Mouse (Mus musculus) midbrain, embryonic 12.5 days (tissue): ENCODE data around the gene Ttyh2. TPM values are rescaled to one million over a fixed set of nuclear protein-coding genes. Genes with fewer than 3 reads are reported as not detected.

ENCODE experiments used
- ATAC-seq: fragments of 200-750 bp; cut with Nextera tagmentation; 2 replicates; pipeline ENCODE4 v1.8.0; 2017; ENCODE audit warnings: low read depth, moderate TSS enrichment, moderate library complexity; ENCODE audit not compliant: low FRiP score
- H3K27ac ChIP-seq: fragments of 300-500 bp; sonication (generic); replicated peaks from 2 replicates; pipeline ENCODE4 v1.5.1; 2016; ENCODE audit warnings: mild to moderate bottlenecking
- H3K27me3 ChIP-seq: fragments of 300-500 bp; sonication (generic); 2 replicates; pipeline ENCODE4 v1.6.1; 2016; ENCODE audit warnings: mild to moderate bottlenecking
- H3K36me3 ChIP-seq: fragments of 300-500 bp; sonication (generic); 2 replicates; pipeline ENCODE4 v1.6.1; 2016
- H3K4me1 ChIP-seq: fragments of 300-500 bp; sonication (generic); 2 replicates; pipeline ENCODE4 v1.6.1; 2016
- H3K4me2 ChIP-seq: fragments of 300-500 bp; sonication (generic); replicated peaks from 2 replicates; pipeline ENCODE4 v1.6.1; 2016; ENCODE audit warnings: mild to moderate bottlenecking, moderate library complexity
- H3K4me3 ChIP-seq: fragments of 300-500 bp; sonication (generic); 2 replicates; pipeline ENCODE4 v1.5.1; 2016; ENCODE audit warnings: mild to moderate bottlenecking
- H3K9ac ChIP-seq: fragments of 300-500 bp; sonication (generic); replicated peaks from 2 replicates; pipeline ENCODE4 v1.6.1; 2016; ENCODE audit warnings: mild to moderate bottlenecking, moderate library complexity
- H3K9me3 ChIP-seq: fragments of 300-500 bp; sonication (generic); 2 replicates; pipeline ENCODE4 v1.6.1; 2016; ENCODE audit warnings: mild to moderate bottlenecking
- WGBS: fragments of 180-500 bp; shearing (Covaris S2); methylation state at CpG from one replicate; pipeline ENCODE4 v1.1.7; 2016; 5-methylcytosine and 5-hydroxymethylcytosine counted together
- polyA plus RNA-seq: library from polyadenylated mRNA; unstranded; fragments of >200 nt; fragmentation: Nextera tagmentation; extraction: Ambion mirVana; gene quantifications from 2 replicates; pipeline ENCODE4 v1.2.1, GENCODE M21; 2016

Gene Ttyh2
- polyA plus RNA-seq, 1 experiment from 2014 or later: 12.3 TPM

DNA sequence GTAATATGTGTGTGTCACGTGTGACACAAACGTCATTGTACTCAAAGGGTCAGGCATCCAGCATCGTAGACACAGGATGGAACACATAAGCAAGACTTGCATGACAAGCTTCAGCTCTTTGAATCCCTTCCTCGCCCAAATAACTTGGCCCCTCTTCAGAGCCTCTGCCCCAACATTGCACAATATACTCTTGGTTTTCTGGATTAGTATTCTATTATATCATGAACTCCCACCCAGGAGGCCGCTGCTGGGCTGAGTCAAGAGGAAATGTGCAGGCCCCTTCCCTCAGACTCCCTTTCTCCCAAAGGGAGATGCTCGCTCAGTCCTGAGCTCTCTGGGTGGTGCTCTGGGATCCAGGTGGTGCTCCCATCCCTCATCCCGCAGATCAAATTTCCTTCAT, 23.3 kb downstream of the Ttyh2 start:
- no peaks in the 10 kb centered on the region for H3K27me3 ChIP-seq
- H3K4me1 ChIP-seq: peaks cover 3% of the 10 kb centered on the region; the same call in 1 of the 2 replicates
- no peak for ATAC-seq
- no peak overlapping the region for H3K9ac ChIP-seq
- H3K27ac ChIP-seq: no peak overlapping the region
- no peaks in the 10 kb centered on the region for H3K9me3 ChIP-seq
- 91% methylated on average over 7 of the region's 7 CpGs for WGBS
- H3K4me2 ChIP-seq: no peak overlapping the region
- H3K36me3 ChIP-seq: no peaks in the 10 kb centered on the region
- H3K4me3 ChIP-seq: no peak overlapping the region

DNA sequence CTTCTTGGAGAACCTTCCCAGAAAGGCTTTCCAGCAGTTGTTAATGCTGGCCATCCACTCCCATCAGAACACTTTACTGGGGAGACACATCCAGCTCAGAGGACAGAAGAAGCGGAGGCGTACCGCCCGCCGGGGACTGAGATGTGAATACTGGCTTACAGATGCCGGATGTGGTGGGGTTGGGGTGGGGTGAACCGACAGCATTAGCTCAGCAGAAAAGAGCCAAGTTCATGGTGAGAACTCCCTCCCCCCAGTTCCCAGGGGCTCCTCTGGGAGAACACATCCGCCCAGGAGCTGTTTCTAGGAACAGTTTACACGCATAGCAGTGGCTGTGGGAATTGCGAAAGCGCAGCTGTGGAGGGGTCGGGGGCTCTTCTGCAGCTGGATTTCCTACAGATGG, 24.3 kb downstream of the Ttyh2 start:
- 89% methylated on average over 12 of the region's 12 CpGs for WGBS
- Histone ChIP-seq H3K4me1 (peaks cover 13% of the 10 kb centered on the region), H3K4me3 (no peak overlapping the region), H3K9ac (no peak overlapping the region), H3K27me3 (no peaks in the 10 kb centered on the region), H3K4me2 (no peak overlapping the region), H3K27ac (no peak overlapping the region), H3K36me3 (no peaks in the 10 kb centered on the region), H3K9me3 (no peaks in the 10 kb centered on the region)
- ATAC-seq: no peak

DNA sequence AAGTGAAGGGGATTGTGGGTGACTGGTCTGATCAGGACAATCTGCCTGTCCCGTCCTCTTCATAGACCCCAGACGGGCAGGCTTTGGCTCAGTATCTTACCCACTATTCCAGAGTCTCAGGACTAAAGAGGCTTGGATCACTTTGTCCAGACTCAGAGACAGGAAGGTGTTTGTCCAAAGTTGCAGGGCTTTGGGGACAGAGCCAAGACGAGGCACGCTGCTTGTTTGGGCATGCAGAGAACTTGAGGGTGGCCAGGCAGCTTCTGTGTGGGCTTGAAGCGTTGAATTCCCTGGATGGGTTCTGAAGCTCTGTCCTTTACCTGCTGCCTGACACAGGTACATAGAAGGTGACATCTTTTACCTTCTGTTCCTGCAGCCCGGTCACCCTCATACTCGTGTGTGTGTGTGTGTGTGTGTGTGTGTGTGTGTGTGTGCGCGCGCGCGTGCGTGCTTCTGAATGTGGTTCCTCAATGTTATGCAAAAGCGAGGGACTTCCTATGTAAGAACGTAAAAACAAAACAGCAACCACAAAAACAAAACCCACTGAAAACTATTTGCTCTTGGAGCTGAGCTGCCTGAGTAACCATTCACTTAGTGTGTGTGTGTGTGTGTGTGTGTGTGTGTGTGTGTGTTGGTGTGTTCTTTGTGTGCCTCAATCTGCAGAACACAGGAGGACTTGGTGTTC, 27.2 kb downstream of the Ttyh2 start:
- H3K36me3 ChIP-seq: no peaks in the 10 kb centered on the region
- H3K27me3 ChIP-seq: no peaks in the 10 kb centered on the region
- WGBS: 92% methylated on average over 15 of the region's 15 CpGs
- H3K9me3 ChIP-seq: no peaks in the 10 kb centered on the region
- H3K4me3 ChIP-seq: no peak overlapping the region
- no peak overlapping the region for H3K4me2 ChIP-seq
- peaks cover 18% of the 10 kb centered on the region for H3K4me1 ChIP-seq
- H3K27ac ChIP-seq: no peak overlapping the region
- H3K9ac ChIP-seq: no peak overlapping the region
- no peak for ATAC-seq

DNA sequence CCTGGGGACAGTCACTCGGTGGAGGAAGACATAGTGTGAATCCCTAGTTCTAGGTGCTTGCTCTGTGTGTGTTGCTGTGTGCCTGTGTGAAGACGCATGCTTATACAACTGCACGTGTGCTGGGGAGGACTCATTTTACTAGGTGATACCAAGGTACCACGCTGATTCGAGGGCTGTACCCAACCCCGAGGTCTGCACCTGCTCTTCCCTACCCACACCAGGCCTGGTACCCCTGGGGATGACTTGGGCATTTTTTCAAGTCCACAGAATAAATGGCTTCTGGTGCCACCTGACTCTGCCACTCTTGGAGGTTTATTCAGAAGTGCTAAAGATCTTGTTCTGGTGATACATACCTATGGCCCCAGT, 27.7 kb downstream of the Ttyh2 start:
- no peak overlapping the region for H3K27ac ChIP-seq
- ATAC-seq: no peak
- H3K27me3 ChIP-seq: no peaks in the 10 kb centered on the region
- peaks cover 18% of the 10 kb centered on the region for H3K4me1 ChIP-seq
- no peak overlapping the region for H3K9ac ChIP-seq
- no peak overlapping the region for H3K4me3 ChIP-seq
- no peaks in the 10 kb centered on the region for H3K36me3 ChIP-seq
- H3K9me3 ChIP-seq: no peaks in the 10 kb centered on the region
- H3K4me2 ChIP-seq: no peak overlapping the region
- 92% methylated on average over 6 of the region's 6 CpGs for WGBS

DNA sequence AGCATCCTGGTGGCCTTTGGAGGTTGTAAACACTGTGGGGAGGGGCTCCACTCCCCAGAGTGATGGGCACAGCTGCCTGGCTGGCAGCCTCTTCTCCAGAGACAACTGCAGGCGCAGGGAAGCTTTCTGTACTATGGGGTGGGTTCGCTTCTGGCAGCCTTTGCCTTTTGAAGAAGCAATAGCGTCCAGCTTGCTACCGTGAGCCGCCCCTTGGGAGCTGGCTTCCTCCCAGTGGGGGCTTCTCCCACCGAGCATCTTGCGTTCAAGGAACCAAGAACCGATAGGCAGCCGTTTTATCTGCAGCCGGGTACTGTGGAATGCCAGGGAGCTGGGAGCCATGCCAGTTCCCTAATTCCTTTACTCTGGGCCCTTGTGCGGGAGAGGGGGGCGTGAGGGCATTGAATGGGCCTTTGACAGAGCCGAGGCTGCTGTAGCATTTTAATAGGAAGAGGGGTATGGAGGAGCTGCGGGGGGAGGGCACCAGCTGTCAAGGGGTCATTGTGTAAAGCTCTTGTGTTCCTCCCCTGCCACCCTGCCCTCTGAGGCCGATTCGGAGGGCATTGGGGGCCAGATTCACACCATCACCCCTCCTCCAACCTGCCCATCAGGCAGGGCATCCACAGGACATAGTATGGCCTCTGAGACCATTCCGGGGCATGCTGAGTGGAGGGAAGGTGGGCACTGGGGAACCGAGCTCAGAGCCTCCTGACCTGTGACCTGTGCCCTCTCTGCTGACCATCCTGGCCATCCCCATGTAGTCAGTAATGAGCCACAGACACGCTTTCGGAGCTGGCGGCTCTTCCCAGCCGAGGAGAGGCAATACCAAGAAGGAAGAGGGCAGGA, 29.1 kb downstream of the Ttyh2 start:
- H3K27ac ChIP-seq: peak overlapping the region; percentile 64
- no peaks in the 10 kb centered on the region for H3K36me3 ChIP-seq
- H3K9ac ChIP-seq: no peak overlapping the region
- no peak overlapping the region for H3K4me3 ChIP-seq
- H3K4me2 ChIP-seq: peak overlapping the region; percentile 19; the same call in 1 of the 2 replicates
- H3K9me3 ChIP-seq: no peaks in the 10 kb centered on the region
- no peaks in the 10 kb centered on the region for H3K27me3 ChIP-seq
- ATAC-seq: peak; percentile 82
- H3K4me1 ChIP-seq: peaks cover 18% of the 10 kb centered on the region
- 44% methylated on average over 22 of the region's 22 CpGs for WGBS

DNA sequence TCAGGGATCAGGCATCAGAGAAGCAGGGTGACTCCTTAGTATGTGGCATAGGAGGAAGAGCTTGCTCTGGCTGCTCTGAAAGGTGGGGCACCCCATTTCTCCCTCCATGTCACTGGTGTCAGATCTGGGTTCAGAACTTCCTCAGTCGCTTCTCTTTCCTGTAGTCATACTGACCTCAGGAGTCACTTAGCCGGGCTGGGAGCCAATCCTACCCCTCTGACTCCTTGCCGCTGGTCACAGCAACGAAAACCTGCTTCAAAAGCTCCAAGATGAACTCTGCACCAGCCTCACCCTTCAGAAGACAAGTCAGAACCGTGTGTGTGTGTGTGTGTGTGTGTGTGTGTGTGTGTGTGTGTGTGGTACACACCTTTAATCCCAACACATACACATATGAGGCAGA, 31.1 kb downstream of the Ttyh2 start:
- peaks cover 18% of the 10 kb centered on the region for H3K4me1 ChIP-seq
- no peaks in the 10 kb centered on the region for H3K27me3 ChIP-seq
- no peak for ATAC-seq
- H3K4me2 ChIP-seq: no peak overlapping the region
- H3K9me3 ChIP-seq: no peaks in the 10 kb centered on the region
- H3K9ac ChIP-seq: no peak overlapping the region
- H3K4me3 ChIP-seq: no peak overlapping the region
- no peaks in the 10 kb centered on the region for H3K36me3 ChIP-seq
- no peak overlapping the region for H3K27ac ChIP-seq
- 94% methylated on average over 5 of the region's 5 CpGs for WGBS

DNA sequence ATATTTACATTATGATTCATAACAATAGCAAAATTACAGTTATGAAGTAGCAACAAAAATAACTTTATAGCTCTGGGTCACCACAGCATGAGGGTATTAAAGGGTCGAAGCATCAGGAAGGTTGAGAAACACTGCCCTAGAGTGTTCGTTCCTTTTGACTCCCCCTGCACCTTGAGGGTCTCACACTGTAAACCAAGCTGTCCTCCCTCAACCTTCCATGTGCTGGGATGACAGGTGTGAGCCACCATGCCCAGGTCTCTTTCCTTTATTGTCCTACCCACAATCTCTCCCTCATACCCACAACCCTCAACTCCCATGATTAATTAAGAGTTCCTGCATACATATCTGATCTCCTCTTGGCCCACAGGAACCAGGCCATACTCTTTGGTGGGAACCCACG, 36.2 kb downstream of the Ttyh2 start:
- Histone ChIP-seq H3K27ac (no peak overlapping the region), H3K9ac (no peak overlapping the region), H3K36me3 (no peaks in the 10 kb centered on the region), H3K4me3 (no peak overlapping the region), H3K9me3 (no peaks in the 10 kb centered on the region), H3K4me1 (peaks cover 3% of the 10 kb centered on the region; the same call in 1 of the 2 replicates), H3K27me3 (no peaks in the 10 kb centered on the region), H3K4me2 (no peak overlapping the region)
- 91% methylated on average over 3 of the region's 3 CpGs for WGBS
- no peak for ATAC-seq

DNA sequence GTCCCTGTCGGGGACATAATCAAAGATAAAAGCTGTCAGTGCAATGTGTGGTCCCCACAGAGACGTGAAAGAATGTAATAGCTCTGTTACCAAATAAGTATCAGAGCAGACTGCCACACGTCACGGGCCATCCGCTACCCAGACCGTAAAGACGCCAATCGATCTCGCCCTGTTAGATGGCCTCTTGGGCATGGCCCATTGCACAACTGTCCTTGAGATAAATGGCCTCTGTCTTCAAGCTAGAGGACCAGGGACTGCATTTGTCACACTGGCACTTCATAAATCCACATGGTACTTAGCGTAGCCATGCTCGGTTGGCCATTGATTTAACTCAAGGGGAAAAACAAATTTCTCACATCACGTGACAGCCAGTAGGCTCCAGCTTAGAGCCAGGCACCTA, 36.6 kb downstream of the Ttyh2 start:
- Histone ChIP-seq H3K9me3 (no peaks in the 10 kb centered on the region), H3K4me1 (peaks cover 3% of the 10 kb centered on the region; the same call in 1 of the 2 replicates), H3K36me3 (no peaks in the 10 kb centered on the region), H3K27me3 (no peaks in the 10 kb centered on the region), H3K4me3 (no peak overlapping the region), H3K4me2 (no peak overlapping the region), H3K27ac (no peak overlapping the region), H3K9ac (no peak overlapping the region)
- 87% methylated on average over 12 of the region's 12 CpGs for WGBS
- ATAC-seq: no peak

DNA sequence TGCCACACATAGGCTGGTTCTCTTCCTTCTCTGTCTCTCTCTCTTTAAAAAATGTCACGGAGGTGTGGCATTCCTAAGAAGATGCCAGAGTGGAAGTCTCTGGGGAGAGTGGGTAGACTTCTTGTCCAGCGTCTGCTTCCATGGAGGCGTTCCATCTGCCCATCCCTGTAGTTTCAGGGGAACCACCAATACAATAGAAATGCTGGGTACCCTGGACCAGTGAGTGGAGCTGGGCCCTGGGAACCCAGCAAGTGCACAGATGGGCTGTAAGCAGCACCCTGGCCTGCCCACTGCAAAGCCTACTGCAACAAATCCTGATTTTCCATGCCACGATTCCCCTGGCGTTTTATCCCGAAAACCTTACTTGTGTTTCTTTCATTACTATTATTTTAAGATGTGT, 39.3 kb downstream of the Ttyh2 start:
- no peak for ATAC-seq
- H3K9me3 ChIP-seq: no peaks in the 10 kb centered on the region
- 87% methylated on average over 6 of the region's 6 CpGs for WGBS
- H3K4me2 ChIP-seq: no peak overlapping the region
- H3K4me1 ChIP-seq: peaks cover 3% of the 10 kb centered on the region; the same call in 1 of the 2 replicates
- no peaks in the 10 kb centered on the region for H3K36me3 ChIP-seq
- no peak overlapping the region for H3K9ac ChIP-seq
- no peaks in the 10 kb centered on the region for H3K27me3 ChIP-seq
- H3K27ac ChIP-seq: no peak overlapping the region
- H3K4me3 ChIP-seq: no peak overlapping the region

DNA sequence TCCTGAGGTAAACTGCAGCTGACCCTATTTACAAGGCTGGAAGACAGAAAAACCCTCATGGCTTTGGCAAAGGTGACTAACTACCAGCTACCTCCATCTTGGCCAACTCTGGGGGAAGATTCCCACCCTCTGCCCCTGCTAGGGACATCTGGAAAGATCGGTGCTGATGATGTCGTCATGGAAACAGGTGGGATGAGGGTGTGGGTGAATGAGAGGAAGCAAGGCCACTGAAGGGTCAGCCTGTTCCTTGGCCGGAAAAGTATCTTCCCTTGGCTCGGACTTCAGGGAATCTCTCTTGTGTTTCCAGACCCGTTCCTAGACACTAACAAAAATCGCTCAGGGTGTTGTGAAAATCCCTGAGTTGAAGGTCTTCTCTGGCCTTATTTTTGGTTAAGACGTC, 40.3 kb downstream of the Ttyh2 start:
- Histone ChIP-seq H3K27me3 (no peaks in the 10 kb centered on the region), H3K9ac (no peak overlapping the region), H3K9me3 (no peaks in the 10 kb centered on the region), H3K4me1 (peaks cover 3% of the 10 kb centered on the region; the same call in 1 of the 2 replicates), H3K36me3 (no peaks in the 10 kb centered on the region), H3K4me3 (no peak overlapping the region), H3K4me2 (no peak overlapping the region), H3K27ac (no peak overlapping the region)
- no peak for ATAC-seq
- WGBS: 74% methylated on average over 7 of the region's 7 CpGs

DNA sequence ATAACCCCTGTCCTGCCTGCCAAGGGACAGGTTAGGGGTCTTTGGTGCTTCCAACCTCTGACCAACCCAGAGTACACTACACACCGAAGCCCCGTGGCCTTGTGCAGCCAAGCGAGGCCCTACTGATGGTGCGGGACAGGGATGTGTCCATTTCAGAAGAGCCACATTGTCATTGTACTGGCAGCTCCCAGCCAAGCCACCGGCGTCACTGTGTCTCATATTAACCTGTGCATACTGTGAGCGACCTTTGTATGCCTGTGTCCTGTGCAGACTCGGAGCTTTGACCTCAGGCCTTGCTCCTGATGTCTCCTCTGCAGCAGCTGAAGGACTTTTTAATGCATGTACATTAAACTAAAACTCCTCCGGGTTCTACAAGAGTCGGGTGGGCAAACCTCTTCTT, 45.3 kb downstream of the Ttyh2 start:
- H3K27ac ChIP-seq: no peak overlapping the region
- no peak overlapping the region for H3K4me2 ChIP-seq
- no peaks in the 10 kb centered on the region for H3K9me3 ChIP-seq
- no peaks in the 10 kb centered on the region for H3K36me3 ChIP-seq
- H3K27me3 ChIP-seq: no peaks in the 10 kb centered on the region; the same call in 1 of the 2 replicates
- WGBS: 87% methylated on average over 10 of the region's 10 CpGs
- H3K4me3 ChIP-seq: no peak overlapping the region
- H3K4me1 ChIP-seq: no peaks in the 10 kb centered on the region
- ATAC-seq: no peak
- no peak overlapping the region for H3K9ac ChIP-seq

DNA sequence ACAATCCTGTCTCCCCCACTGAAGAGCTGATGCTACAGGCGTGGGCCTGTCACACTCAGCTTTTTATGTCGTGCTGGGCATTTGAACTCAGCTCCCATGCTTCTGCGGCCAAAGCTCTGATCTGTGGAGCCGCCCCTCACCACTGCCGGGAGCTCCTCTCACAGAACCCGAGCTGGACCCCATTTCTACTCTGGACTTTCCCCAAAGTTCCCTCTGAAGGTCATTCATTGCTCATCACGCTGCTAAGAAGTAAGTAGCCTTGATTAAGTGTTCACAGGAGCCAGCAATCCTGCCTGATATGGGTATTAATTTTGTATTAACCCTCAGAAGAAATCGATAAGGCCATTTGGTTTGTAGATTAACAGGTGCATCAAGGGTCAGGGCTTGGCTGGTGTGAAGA, 47.2 kb downstream of the Ttyh2 start:
- Histone ChIP-seq H3K4me1 (peaks cover 8% of the 10 kb centered on the region; the same call in 1 of the 2 replicates), H3K4me3 (no peak overlapping the region), H3K27ac (no peak overlapping the region), H3K36me3 (no peaks in the 10 kb centered on the region), H3K27me3 (peaks cover under 1% of the 10 kb centered on the region), H3K9me3 (no peaks in the 10 kb centered on the region), H3K9ac (no peak overlapping the region), H3K4me2 (no peak overlapping the region)
- WGBS: 83% methylated on average over 8 of the region's 8 CpGs
- no peak for ATAC-seq
